Mouse (Mus musculus): ENCODE measurements around the gene Rnf34.

Gene Rnf34

DNA sequence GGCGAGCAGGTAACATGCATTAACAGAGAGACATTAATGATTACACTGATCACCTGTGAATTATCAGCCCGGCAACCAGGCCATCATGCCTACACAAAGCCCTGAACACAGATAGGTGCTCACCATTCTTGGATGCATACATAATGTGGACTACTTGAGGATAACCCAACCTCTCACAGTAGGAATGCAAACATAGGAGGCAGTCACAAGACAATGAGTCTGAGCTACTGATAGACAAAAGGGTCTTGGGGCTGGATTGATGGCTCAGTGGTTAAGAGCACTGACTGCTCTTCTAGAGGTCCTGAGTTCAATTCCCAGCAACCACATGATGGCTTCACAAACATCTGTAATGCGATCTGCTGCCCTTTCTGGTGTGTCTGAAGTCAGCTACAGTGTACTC lies 22.8 kb downstream of the Rnf34 start:
- DNase-seq (ENCODE audit: low read depth, low spot score), result no peak

DNA sequence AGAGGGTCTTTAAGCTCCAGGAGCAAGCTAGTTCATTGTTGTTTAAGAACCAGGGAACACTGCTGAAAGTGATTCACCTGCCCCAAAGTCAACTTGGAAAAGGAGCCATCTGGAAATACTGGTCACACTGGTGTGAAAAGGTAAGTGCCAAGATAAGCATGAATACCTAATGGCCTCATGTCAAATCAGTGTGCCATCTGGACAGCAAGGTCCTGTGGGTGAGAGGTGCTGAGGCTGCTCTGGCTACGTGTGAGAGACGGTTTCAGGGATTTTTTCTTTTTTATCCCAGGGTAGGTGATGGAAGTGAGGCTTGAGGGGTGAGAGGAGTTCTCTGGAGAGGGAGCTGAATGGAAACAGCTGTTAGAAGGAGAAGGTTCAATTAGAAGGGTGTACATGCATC lies 23.7 kb downstream of the Rnf34 start:
- no peak for DNase-seq (ENCODE audit: low read depth, low spot score)

DNA sequence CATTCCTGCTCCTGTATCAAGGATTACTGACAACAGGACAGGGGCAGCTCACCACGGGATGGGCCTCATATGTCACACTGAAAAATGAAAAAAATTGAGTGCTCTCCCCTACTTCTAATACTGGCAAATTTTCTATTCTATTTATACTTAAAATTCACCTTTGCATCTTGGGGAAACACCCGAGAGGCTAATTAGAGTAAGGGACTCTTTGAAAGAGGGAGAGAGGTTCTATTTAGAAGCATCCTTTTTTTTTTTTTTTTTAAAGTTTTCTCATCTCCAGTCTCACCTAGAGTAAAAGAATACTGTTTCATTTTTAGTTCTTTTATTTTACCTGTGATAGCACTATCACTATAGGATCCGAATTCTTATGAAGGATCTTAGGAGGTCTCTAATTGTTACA lies 24.5 kb downstream of the Rnf34 start:
- DNase-seq (ENCODE audit: low read depth, low spot score), result no peak

DNA sequence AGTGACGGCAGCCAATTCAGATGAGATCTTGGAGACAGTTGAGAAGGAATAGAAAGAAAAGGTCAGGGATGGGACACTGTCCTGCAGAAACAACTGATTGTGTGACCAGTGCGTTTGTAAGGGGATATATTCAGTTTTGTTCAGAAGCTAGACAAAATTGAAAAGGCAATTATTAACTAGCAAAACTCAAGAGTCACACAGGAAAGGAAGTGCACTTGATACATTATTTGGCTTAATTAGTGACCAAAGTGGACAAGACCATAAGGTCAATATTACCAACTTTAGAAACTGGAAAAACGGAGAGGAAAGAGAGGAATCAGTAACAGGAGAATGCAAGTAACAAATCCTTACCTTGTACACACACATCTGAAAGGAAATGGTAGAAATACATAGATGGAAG lies 26.8 kb downstream of the Rnf34 start:
- DNase-seq (ENCODE audit: low read depth, low spot score), result no peak

DNA sequence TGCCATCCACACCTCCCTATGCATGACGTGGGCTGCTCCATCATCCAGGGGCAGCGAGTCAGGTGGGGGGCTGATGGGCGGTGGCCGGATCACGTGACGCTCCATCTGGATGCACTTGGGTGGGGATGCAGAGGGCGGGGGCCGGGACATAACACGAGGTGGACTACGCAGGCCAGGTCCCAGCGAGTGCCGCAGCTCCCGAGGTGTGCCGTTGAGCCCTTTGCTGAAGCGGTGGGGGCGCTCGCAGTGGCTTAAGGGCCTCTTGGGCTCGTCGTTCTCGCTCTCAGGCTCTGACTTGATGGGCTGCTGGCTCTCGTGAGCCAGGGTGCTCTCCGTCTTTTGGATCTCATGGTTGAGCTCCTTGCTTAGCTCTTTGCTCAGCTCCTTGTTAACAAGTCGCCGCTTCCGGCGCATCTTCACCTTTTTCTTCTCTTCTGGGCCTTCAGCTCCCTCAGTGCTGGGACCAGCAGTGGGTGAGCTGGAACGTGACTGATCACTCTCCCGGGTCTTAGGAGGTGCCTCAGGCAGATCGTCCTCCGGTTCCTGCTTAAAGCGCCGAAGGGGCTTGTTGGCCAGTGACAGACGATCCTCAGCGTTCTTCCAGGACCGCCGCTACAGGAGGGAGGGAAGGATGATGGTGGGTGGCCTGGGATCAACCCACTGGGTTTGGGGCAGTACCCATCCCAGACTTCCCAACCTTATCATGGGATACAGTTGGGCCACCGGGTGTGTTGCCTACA lies 30.6 kb downstream of the Rnf34 start:
- DNase-seq (ENCODE audit: low read depth, low spot score), result no peak

DNA sequence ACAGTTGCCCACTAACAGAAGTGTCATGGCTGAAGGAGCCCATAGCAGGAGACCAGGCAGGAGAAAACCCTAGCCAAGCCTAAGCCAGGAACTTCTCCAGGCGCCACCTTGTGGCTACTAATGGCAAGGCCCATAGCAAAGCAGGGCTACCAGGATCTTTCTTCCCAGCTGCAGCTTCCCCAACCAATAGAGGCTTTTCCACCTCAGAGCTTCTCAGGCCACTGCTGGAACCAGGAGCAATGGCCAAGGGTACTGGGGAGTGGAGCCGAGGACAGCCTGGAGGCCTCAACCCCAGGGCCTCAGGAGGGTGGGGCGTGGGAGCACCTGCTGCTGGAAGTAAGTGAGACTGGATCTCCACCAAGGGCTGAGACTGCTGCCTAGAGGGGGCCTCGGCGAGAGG lies 31.5 kb downstream of the Rnf34 start:
- DNase-seq (ENCODE audit: low read depth, low spot score), result peak; percentile 28

GRCm38 (mm10) chr5:122882256-122883050 lies 32.6 kb downstream of the Rnf34 start:
- no peak for DNase-seq (ENCODE audit: low read depth, low spot score)

GRCm38 (mm10) chr5:122883237-122883636 lies 33.4 kb downstream of the Rnf34 start:
- no peak for DNase-seq (ENCODE audit: low read depth, low spot score)

DNA sequence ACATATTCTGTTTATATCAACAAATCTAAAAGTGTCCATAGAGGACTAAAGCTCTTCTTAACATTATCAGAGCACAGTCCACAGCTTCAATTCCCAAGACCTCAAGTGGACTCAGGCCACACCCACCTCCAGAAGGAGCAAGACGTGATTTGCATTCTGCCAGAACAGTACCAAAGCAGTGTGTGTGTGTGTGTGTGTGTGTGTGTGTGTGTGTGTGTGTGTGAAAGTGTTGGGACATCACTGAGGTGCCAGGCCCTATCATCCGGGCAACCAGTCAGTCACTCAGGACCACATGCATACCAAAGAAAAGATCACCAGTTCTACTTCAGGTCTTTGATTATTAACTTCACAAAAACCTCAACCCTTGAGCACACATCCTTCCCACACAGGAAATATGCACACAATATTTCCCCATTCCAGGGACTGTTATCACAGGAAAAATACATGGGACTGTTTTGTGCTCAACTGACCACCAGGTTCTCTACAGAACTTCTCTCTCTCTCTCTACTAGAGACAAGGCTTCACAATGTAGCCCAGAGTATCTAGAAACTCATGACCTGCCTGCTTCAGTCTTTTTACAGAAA lies 33.9 kb downstream of the Rnf34 start:
- DNase-seq (ENCODE audit: low read depth, low spot score), result no peak

- no peak for DNase-seq (ENCODE audit: low read depth, low spot score)
Observed at GRCm38 (mm10) chr5:122884594-122885348, 34.9 kb downstream of the Rnf34 start.

- DNase-seq (ENCODE audit: low read depth, low spot score), result no peak
Observed at GRCm38 (mm10) chr5:122887033-122887432, 37.2 kb downstream of the Rnf34 start.

- DNase-seq (ENCODE audit: low read depth, low spot score), result no peak
Observed at GRCm38 (mm10) chr5:122887926-122888611, 38.2 kb downstream of the Rnf34 start.

DNA sequence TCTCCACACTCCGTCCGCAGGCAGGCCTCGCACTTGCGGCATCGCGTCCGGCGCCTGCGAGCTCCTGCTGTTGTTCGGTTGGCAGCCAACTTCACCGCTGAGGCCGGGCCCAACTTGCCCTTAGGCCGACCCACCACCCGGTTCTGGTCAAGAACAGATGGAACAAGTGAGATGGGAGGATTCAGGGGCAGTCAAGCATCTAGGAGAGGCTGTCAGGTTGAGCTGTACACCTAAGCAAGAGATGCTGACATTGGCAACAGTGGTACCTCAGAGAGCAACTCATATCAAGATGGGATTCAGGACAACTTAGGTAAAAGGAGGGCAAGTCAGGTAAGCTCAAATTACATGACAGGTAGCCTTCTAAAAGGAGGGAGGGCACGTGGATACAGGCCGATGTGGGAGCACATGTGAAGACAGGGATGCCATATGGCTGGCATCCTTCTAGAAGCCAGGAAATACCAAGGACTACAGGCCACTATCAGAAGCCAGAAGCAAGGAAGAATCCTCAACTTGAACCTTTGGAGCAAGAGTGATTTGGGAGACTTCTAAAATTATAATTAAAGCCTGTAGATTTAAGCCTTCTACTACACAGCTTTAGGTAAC lies 38.9 kb downstream of the Rnf34 start:
- DNase-seq (ENCODE audit: low read depth, low spot score), result no peak

DNA sequence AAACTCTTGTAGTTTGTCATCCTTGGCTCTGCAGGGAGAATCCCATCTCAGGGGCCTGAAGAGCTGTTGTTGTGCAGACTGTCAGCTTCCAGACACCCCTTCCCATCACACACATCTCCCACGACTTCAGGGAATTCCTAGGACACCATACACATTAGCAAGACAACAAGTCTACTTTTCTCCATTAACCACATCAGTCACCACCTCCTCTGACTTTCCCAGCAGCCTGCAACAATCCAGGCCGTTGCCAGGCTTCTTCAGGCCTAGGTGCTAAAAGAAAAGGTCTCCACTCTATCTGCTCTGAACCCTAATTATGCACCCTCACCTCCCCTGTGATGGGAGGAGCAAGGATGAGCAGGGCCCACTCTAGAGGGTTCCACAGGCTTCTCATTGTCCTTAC lies 40.5 kb downstream of the Rnf34 start:
- no peak for DNase-seq (ENCODE audit: low read depth, low spot score)

GRCm38 (mm10) chr5:122893270-122893669 lies 43.4 kb downstream of the Rnf34 start:
- DNase-seq (ENCODE audit: low read depth, low spot score), result no peak

DNA sequence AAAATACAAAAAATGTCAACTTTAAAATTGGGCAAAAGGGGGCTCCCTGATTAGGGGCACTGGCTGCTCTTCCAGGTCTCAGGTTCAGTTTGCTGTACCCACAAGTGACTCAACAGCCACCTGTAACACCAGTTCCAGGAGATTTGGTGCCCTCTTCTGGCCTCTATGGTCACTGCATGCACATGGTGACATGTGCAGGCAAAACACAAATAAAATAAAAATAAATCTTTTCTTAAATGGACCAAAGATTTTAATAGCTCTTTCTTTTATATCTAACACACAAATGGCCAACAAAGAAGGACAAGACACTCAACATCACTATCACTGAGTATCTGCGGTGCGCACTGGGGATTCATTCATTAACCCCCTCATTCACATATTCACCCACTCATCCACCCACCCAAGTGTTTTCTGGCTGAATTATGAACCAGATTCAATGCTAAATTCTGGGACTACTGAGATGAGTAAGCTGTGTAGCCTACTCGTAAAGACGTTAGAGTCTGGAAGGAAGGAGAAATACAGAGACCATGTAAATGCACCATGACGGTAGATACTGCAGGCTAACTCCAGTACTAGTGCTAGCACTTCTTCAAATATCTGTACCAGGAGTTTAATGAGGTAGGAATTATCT lies 44.3 kb downstream of the Rnf34 start:
- DNase-seq (ENCODE audit: low read depth, low spot score), result peak; percentile 41

- DNase-seq (ENCODE audit: low read depth, low spot score), result no peak
Observed at GRCm38 (mm10) chr5:122894821-122895220, 45.0 kb downstream of the Rnf34 start.

- no peak for DNase-seq (ENCODE audit: low read depth, low spot score)
Observed at GRCm38 (mm10) chr5:122898153-122898552, 48.3 kb downstream of the Rnf34 start.

DNA sequence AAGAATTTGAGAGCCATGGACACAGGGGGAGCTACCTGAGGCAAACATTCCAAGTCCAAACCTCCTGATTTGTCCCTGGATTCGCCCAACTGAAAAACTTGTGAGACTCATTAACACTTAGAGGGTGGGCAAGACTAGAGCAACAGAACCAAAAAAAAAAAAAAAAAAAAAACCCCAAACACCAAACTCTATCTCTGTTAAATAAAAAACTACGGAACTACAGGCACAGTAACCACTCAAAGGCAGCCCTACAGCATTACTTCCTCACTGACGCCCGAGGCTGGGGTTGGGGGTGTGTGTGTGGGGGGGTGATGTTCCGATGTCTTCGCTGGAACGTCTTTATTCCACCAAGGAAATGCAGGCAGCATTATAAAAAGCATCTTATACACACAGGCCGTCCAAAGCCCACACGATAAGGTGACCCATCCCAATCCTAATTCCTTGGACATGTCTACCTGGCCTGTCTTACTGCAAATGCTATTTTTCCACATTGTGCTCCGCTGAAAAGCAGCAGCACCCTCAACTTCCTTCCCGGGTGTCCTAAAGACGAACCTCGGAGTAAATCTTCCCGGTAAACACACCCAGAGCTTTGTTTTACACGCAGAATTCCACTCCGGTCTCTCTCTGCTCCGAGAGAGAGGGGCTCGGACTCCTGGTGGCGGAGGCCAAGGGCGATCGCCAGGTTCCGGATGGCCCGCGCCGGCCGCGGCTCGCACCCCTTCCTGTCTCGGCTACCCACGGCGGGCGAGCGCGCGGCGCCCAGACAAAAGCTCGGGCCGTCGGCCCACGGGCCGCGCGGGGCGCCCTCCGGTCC lies 49.3 kb downstream of the Rnf34 start:
- DNase-seq (ENCODE audit: low read depth, low spot score), result no peak
